Mouse (Mus musculus): Measurements from ENCODE around the gene H2afv. TPM values are rescaled to one million over a fixed set of nuclear protein-coding genes. Genes with fewer than 3 reads are reported as not detected.

H2afv gene
- total and polyA plus RNA-seq, 3 experiments: 46.6 to 73.2 (median 63.7) TPM

DNA sequence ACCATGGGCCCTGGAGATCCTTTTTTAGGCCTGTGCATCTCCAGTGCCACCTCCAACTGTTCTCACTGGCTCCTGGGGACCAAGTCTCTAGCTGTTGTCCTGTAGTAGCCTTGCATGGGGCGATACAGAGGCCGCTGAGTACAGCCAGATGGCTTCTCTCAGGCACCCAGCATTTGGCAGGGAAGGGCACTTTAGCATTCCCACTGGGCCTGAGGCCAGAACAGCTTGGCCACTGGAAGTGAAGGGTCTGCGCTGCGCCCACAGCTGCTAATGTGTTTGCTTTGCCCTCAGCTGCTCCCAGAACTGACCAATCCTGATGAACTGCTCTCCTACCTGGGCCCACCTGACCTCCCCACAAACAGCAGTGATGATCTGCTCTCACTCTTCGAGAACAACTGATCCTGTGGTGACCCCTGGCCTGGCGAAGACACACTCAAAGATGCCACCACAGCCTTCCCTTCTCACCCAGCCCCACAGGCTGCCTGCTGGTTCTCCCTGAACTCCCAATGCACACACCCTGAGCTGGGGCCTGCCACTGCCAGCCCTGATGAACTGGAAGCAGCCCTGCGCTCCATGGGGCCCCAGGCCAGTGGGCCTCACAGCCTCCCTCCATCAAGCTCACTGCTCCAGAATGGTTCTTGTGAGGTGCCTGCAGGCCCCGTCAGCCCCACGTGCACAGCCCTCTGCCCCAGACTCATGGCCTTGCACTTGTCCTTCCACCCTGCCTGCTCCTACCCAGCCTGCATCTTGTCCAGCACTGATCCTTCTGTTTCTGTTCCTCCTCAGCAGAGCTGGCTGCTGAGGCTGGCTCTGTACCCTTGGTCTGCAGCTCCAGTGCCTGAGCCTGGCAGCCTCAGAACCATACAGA lies 39.3 kb downstream of the H2afv start:
- peaks cover 0 to 11% of the 10 kb centered on the region in 2 experiments; a peak in 1 of 4 replicates for H3K4me1 ChIP-seq (ENCODE audit: control insufficient read depth in 1 of 2, insufficient read depth in 2 of 2)

DNA sequence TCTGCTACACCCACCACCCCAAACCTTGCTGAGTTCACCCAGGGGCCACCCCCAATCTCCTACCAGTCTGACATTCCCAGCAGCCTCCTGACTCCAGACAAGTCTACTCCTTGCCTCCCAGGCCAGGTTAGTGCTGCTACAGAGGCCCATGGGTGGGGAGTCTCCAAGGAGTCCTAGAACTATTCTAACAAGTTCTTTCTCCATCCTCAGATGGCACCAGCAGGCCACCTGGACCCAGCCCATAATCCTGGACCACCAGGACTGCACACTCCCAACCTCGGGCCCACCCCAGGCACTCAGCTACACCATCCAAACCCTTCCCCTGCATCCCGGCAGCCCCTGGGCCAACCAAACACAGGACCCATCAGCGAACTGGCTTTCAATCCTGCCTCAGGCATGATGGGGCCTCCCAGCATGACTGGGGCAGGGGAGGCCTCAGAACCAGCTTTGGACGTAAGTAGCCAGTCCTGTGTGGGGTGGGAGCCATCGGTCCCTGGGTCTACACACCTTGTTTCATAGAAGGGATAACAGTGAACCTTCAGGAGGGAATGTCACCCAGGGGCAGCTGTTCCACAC lies 40.3 kb downstream of the H2afv start:
- TF ChIP-seq IRF4 (IDR thresholded peaks at IDR 0.05; ENCODE audit: low read depth, low read length) (no peak), ELF1 (IDR thresholded peaks at IDR 0.05; ENCODE audit: low read depth, low read length) (no peak), MAX (IDR thresholded peaks at IDR 0.05; ENCODE audit: low read length) (no peak), POLR2AphosphoS2 (IDR thresholded peaks at IDR 0.05; ENCODE audit: low read depth, low read length) (no peak), JUND (conservative IDR thresholded peaks at IDR 0.05; ENCODE audit: low read depth, low read length) (no peak), POLR2A (IDR thresholded peaks at IDR 0.05; ENCODE audit: low read depth, low read length) (no peak), RCOR1 (conservative IDR thresholded peaks at IDR 0.05; ENCODE audit: low read depth, low read length) (no peak), SIN3A (IDR thresholded peaks at IDR 0.05; ENCODE audit: low read length) (no peak), ZNF384 (IDR thresholded peaks at IDR 0.05; ENCODE audit: low read depth, low read length) (no peak), USF1 (IDR thresholded peaks at IDR 0.05; ENCODE audit: low read depth, low read length) (no peak), ZKSCAN1 (IDR thresholded peaks at IDR 0.05; ENCODE audit: borderline replicate concordance, low read depth, low read length) (no peak), ETS1 (conservative IDR thresholded peaks at IDR 0.05; ENCODE audit: low read depth, low read length) (no peak), E2F4 (IDR thresholded peaks at IDR 0.05; ENCODE audit: insufficient replicate concordance, low read depth, low read length) (no peak), EP300 (IDR thresholded peaks at IDR 0.05; ENCODE audit: low read length) (no peak), MAZ (IDR thresholded peaks at IDR 0.05; ENCODE audit: low read depth, low read length) (no peak), SMC3 (IDR thresholded peaks at IDR 0.05; ENCODE audit: low read depth, low read length) (no peak), RAD21 (IDR thresholded peaks at IDR 0.05; ENCODE audit: low read depth, low read length) (no peak), TCF12 (IDR thresholded peaks at IDR 0.05; ENCODE audit: low read depth, low read length) (no peak), CHD1 (IDR thresholded peaks at IDR 0.05; ENCODE audit: low read depth, low read length) (no peak)
- no peak overlapping the region for H3K4me3 ChIP-seq (replicated peaks in 1 of 3; ENCODE audit: low read depth in 2 of 3, low read length in 2 of 3, poor library complexity in 1 of 3)
- DNase-seq (ENCODE audit: extremely low read depth): no peak

More for the DNA sequence above, 39.3 kb downstream of the H2afv start:
- Histone ChIP-seq H3K79me2 (replicated peaks; ENCODE audit: control insufficient read depth, extremely low read depth, insufficient read depth, poor library complexity, severe bottlenecking) (no peaks in the 10 kb centered on the region), H3K36me3 (replicated peaks in 1 of 2; ENCODE audit: control insufficient read depth in 1 of 2, insufficient read depth in 1 of 2, low read length in 1 of 2) (peaks cover 65 to 76% of the 10 kb centered on the region in 2 experiments), H3K27ac (ENCODE audit: insufficient read depth, low read depth) (no peak overlapping the region), H3K4me2 (ENCODE audit: insufficient read depth, low read depth, poor library complexity, severe bottlenecking) (no peak overlapping the region), H3K4me3 (replicated peaks in 1 of 3; ENCODE audit: low read depth in 2 of 3, low read length in 2 of 3, poor library complexity in 1 of 3) (no peak overlapping the region), H3K9ac (ENCODE audit: insufficient read depth, low read depth) (no peak overlapping the region), H3K27me3 (replicated peaks) (no peaks in the 10 kb centered on the region), H3K9me3 (replicated peaks; ENCODE audit: low read length) (no peaks in the 10 kb centered on the region)
- dilution Hi-C loops (cut with MboI; ENCODE audit: extremely low pct_ligation_motif_present, extremely low pct_unique_long_range_greater_than_20kb, low sequenced_read_pairs): no loop called here
- no peak for DNase-seq (ENCODE audit: extremely low read depth)
- in situ Hi-C loops (cut with MboI; ENCODE audit: low pct_ligation_motif_present, low pct_unique_long_range_greater_than_20kb, low sequenced_read_pairs): no loop called here
- TF ChIP-seq MAFK (IDR thresholded peaks at IDR 0.05; ENCODE audit: insufficient replicate concordance, low read length) (no peak), CHD1 (IDR thresholded peaks at IDR 0.05; ENCODE audit: low read depth, low read length) (no peak), JUN (IDR thresholded peaks at IDR 0.05; ENCODE audit: insufficient read depth, low read depth, low read length) (no peak), JUND (conservative IDR thresholded peaks at IDR 0.05; ENCODE audit: low read depth, low read length) (no peak), UBTF (IDR thresholded peaks at IDR 0.05; ENCODE audit: low read depth, low read length) (no peak), KAT2A (IDR thresholded peaks at IDR 0.05; ENCODE audit: insufficient replicate concordance, low read length) (no peak), HCFC1 (IDR thresholded peaks at IDR 0.05; ENCODE audit: low read depth, low read length) (no peak), ETS1 (conservative IDR thresholded peaks at IDR 0.05; ENCODE audit: low read depth, low read length) (no peak), MAZ (IDR thresholded peaks at IDR 0.05; ENCODE audit: low read depth, low read length) (no peak), BHLHE40 (IDR thresholded peaks at IDR 0.05; ENCODE audit: low read depth, low read length) (no peak), ZMIZ1 (IDR thresholded peaks at IDR 0.05; ENCODE audit: low read depth, low read length) (no peak), EP300 (IDR thresholded peaks at IDR 0.05; ENCODE audit: low read length) (no peak), POLR2AphosphoS2 (IDR thresholded peaks at IDR 0.05; ENCODE audit: low read depth, low read length) (no peak), TCF12 (IDR thresholded peaks at IDR 0.05; ENCODE audit: low read depth, low read length) (no peak), SIN3A (IDR thresholded peaks at IDR 0.05; ENCODE audit: low read length) (no peak), SMC3 (IDR thresholded peaks at IDR 0.05; ENCODE audit: low read depth, low read length) (no peak), ZNF384 (IDR thresholded peaks at IDR 0.05; ENCODE audit: low read depth, low read length) (no peak), NELFE (IDR thresholded peaks at IDR 0.05; ENCODE audit: low read depth, low read length) (no peak), PAX5 (IDR thresholded peaks at IDR 0.05; ENCODE audit: low read length) (no peak), TBP (conservative IDR thresholded peaks at IDR 0.05; ENCODE audit: low read depth, low read length) (no peak)

More for the DNA sequence above, 40.3 kb downstream of the H2afv start:
- Histone ChIP-seq H3K4me2 (ENCODE audit: insufficient read depth, low read depth, poor library complexity, severe bottlenecking) (no peak overlapping the region), H3K79me2 (replicated peaks; ENCODE audit: control insufficient read depth, extremely low read depth, insufficient read depth, poor library complexity, severe bottlenecking) (no peaks in the 10 kb centered on the region), H3K4me1 (ENCODE audit: control insufficient read depth in 1 of 2, insufficient read depth in 2 of 2) (peaks cover 0 to 10% of the 10 kb centered on the region in 2 experiments; a peak in 1 of 4 replicates), H3K9me3 (replicated peaks; ENCODE audit: low read length) (no peaks in the 10 kb centered on the region), H3K27me3 (replicated peaks) (no peaks in the 10 kb centered on the region), H3K27ac (ENCODE audit: insufficient read depth, low read depth) (no peak overlapping the region), H3K9ac (ENCODE audit: insufficient read depth, low read depth) (no peak overlapping the region), H3K36me3 (replicated peaks in 1 of 2; ENCODE audit: control insufficient read depth in 1 of 2, insufficient read depth in 1 of 2, low read length in 1 of 2) (peaks cover 74 to 87% of the 10 kb centered on the region in 2 experiments)
- dilution Hi-C loops (cut with MboI; ENCODE audit: extremely low pct_ligation_motif_present, extremely low pct_unique_long_range_greater_than_20kb, low sequenced_read_pairs): no loop called here
- in situ Hi-C loops (cut with MboI; ENCODE audit: low pct_ligation_motif_present, low pct_unique_long_range_greater_than_20kb, low sequenced_read_pairs): no loop called here

Measured in CH12.LX (cell line).